Mouse (Mus musculus) heart, postnatal 0 days (tissue): ENCODE data around the gene Npff. TPM values are rescaled to one million over a fixed set of nuclear protein-coding genes. Genes with fewer than 3 reads are reported as not detected.

Experiments used
- ATAC-seq: fragments of 200-750 bp; cut with Nextera tagmentation; 2 replicates; pipeline ENCODE4 v1.8.0; 2017; ENCODE audit warnings: low read depth, moderate number of reproducible peaks, moderate library complexity; ENCODE audit not compliant: insufficient read depth
- DNase-seq: peaks from one replicate; pipeline ENCODE4 v3.0.0-alpha.2; 2016; ENCODE audit warnings: low spot score
- H3K27ac ChIP-seq: fragments of 300-500 bp; sonication (generic); 2 replicates; pipeline ENCODE4 v1.5.1; 2014; ENCODE audit warnings: low read depth, mild to moderate bottlenecking
- H3K27me3 ChIP-seq: fragments of 300-500 bp; sonication (generic); 2 replicates; pipeline ENCODE4 v1.6.1; 2014; ENCODE audit warnings: low read length, mixed read lengths; ENCODE audit not compliant: control insufficient read depth, insufficient read depth
- H3K36me3 ChIP-seq: fragments of 300-500 bp; sonication (generic); replicated peaks from 2 replicates; pipeline ENCODE4 v1.6.1; 2014; ENCODE audit warnings: low read length, mixed read lengths; ENCODE audit not compliant: control insufficient read depth, insufficient read depth
- H3K4me1 ChIP-seq: fragments of 300-500 bp; sonication (generic); 2 replicates; pipeline ENCODE4 v1.6.1; 2014; ENCODE audit warnings: antibody characterized with exemption; ENCODE audit not compliant: control insufficient read depth, insufficient read depth
- H3K4me2 ChIP-seq: fragments of 300-500 bp; sonication (generic); 2 replicates; pipeline ENCODE4 v1.6.1; 2014; ENCODE audit warnings: low read depth, mild to moderate bottlenecking, low read length, moderate library complexity
- H3K4me3 ChIP-seq: fragments of 300-500 bp; sonication (generic); 2 replicates; pipeline ENCODE4 v1.5.1; 2014; ENCODE audit warnings: low read depth, low read length
- H3K9ac ChIP-seq: fragments of 300-500 bp; sonication (generic); replicated peaks from 2 replicates; pipeline ENCODE4 v1.6.1; 2014; ENCODE audit warnings: low read depth, low read length, mixed read lengths
- H3K9me3 ChIP-seq: fragments of 300-500 bp; sonication (generic); replicated peaks from 2 replicates; pipeline ENCODE4 v1.6.1; 2016; ENCODE audit warnings: low read length; ENCODE audit not compliant: control insufficient read depth
- CTCF ChIP-seq: IDR thresholded peaks from 2 replicates; pipeline ENCODE4 v1.5.1; 2016; ENCODE audit warnings: antibody characterized with exemption, control low read depth, low read depth
- EP300 ChIP-seq: IDR thresholded peaks from 2 replicates; pipeline ENCODE4 v1.6.1; 2016; ENCODE audit warnings: antibody characterized with exemption, low read depth
- WGBS: fragments of 180-500 bp; shearing (Covaris S2); extraction: QIAGEN DNeasy Blood & Tissue Kit; methylation state at CpG from one replicate; pipeline ENCODE4 v1.1.7; 2014; 5-methylcytosine and 5-hydroxymethylcytosine counted together
- polyA plus RNA-seq: library from polyadenylated mRNA; unstranded; fragments of >200 nt; fragmentation: Nextera tagmentation; extraction: Ambion mirVana; gene quantifications from 2 replicates; pipeline ENCODE4 v1.2.1, GENCODE M21; 2015
- total RNA-seq: library from RNA; depleted of rRNA; stranded (reverse); fragments of >200 nt; gene quantifications from 2 replicates; pipeline ENCODE4 v1.2.3, GENCODE M21; 2014; ENCODE audit warnings: low replicate concordance

Npff gene
- total and polyA plus RNA-seq, 2 experiments from 2014 or later: 0.84 to 0.89 TPM

GRCm38 (mm10) chr15:102506864-102507263 is 17.9 kb downstream of the Npff start:
- no peak overlapping the region for H3K9ac ChIP-seq
- ATAC-seq (no peak), DNase-seq (no peak)
- no peak overlapping the region for H3K4me2 ChIP-seq
- no peaks in the 10 kb centered on the region for H3K27me3 ChIP-seq
- no peak overlapping the region for H3K4me3 ChIP-seq
- H3K9me3 ChIP-seq: no peaks in the 10 kb centered on the region
- no peak for TF ChIP-seq CTCF
- no peak for TF ChIP-seq EP300
- H3K4me1 ChIP-seq: peaks cover 10% of the 10 kb centered on the region; the same call in 1 of the 2 replicates
- 68% methylated on average over 1 of the region's 1 CpGs for WGBS
- H3K27ac ChIP-seq: no peak overlapping the region
- peaks cover 28% of the 10 kb centered on the region for H3K36me3 ChIP-seq

DNA sequence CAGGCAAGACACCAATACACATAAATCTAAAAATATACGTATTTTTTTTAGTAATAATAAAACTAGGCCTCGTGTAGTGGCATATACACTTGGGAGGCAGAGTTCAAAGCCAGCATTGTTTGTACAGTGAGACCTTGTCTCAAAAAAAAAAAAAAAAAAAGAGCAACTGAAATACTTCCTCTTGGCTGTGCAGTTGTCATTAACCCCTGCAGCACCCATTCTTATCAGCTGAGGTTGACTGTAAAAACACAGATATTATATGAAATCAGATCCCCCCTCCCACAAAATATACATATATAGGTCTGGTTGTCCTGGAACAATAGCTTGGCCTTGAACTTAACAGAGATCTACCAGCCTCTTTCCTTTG is 18.3 kb downstream of the Npff start:
- ATAC-seq (no peak), DNase-seq (no peak)
- no peaks in the 10 kb centered on the region for H3K9me3 ChIP-seq
- no peak overlapping the region for H3K4me3 ChIP-seq
- no peak overlapping the region for H3K27ac ChIP-seq
- H3K27me3 ChIP-seq: no peaks in the 10 kb centered on the region
- 45% methylated on average over 2 of the region's 2 CpGs for WGBS
- H3K9ac ChIP-seq: no peak overlapping the region
- H3K4me1 ChIP-seq: peaks cover 10% of the 10 kb centered on the region; the same call in 1 of the 2 replicates
- no peak for TF ChIP-seq CTCF
- H3K36me3 ChIP-seq: peaks cover 32% of the 10 kb centered on the region
- no peak overlapping the region for H3K4me2 ChIP-seq

DNA sequence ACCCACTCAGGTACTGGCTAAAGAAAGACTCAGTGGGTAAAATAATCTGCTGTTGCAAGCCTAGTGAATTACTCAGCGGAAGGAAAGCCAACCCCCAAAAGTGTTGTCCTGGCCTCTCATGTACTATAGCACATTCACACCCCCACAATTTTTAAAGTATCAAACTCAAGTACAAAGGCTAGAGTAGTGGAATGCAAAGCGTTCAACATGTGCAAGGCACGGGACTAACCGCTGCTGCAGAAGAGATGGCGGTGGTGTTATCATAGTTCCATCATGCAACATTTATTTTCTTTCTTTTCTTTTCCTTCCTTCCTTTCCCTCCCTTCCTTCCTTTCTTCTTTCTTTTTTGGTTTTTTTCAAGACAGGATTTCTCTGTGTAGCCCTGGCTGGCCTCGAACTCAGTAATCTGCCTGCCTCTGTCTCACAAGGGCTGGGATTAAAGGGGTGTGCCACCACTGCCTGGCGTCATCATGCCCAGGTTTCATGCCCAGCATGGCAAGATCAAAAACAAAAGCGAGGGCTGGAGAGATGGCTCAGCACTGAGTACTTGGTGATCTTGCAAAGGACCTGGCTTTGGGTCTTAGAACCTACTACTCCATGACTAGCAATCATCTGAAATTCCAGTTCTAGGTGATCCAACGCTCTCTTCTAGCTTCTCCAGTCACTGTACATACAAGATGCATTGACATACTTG is 18.8 kb downstream of the Npff start:
- Histone ChIP-seq H3K4me1 (peaks cover 10% of the 10 kb centered on the region; the same call in 1 of the 2 replicates), H3K9me3 (no peaks in the 10 kb centered on the region), H3K27ac (no peak overlapping the region), H3K9ac (no peak overlapping the region), H3K36me3 (peaks cover 38% of the 10 kb centered on the region), H3K4me2 (no peak overlapping the region), H3K27me3 (no peaks in the 10 kb centered on the region), H3K4me3 (no peak overlapping the region)
- TF ChIP-seq CTCF (no peak), EP300 (no peak)
- DNase-seq (no peak), ATAC-seq (no peak)
- 48% methylated on average over 9 of the region's 9 CpGs for WGBS

- Histone ChIP-seq H3K27ac (no peak overlapping the region), H3K9me3 (no peaks in the 10 kb centered on the region), H3K27me3 (no peaks in the 10 kb centered on the region), H3K36me3 (peaks cover 45% of the 10 kb centered on the region), H3K4me2 (no peak overlapping the region), H3K9ac (no peak overlapping the region), H3K4me3 (no peak overlapping the region), H3K4me1 (peaks cover 10% of the 10 kb centered on the region; the same call in 1 of the 2 replicates)
- DNase-seq: no peak
- TF ChIP-seq EP300 (no peak), CTCF (no peak)
- 67% methylated on average over 12 of the region's 12 CpGs for whole genome bisulfite sequencing
- no peak for ATAC-seq
These were observed 19.5 kb downstream of the Npff start for GRCm38 (mm10) chr15:102505073-102505769.

- Histone ChIP-seq H3K36me3 (peaks cover 54% of the 10 kb centered on the region), H3K9ac (no peak overlapping the region), H3K27ac (no peak overlapping the region), H3K4me3 (no peak overlapping the region), H3K9me3 (no peaks in the 10 kb centered on the region), H3K4me1 (0 out of 2 replicates have a peak, but pooled peaks cover 2% of the 10 kb centered on the region), H3K4me2 (no peak overlapping the region), H3K27me3 (no peaks in the 10 kb centered on the region)
- no peak for ATAC-seq
- no peak for TF ChIP-seq CTCF
- DNase-seq: no peak
- 82% methylated on average over 9 of the region's 9 CpGs for WGBS
These were observed 20.6 kb downstream of the Npff start for GRCm38 (mm10) chr15:102503924-102504782.
